7 mouse cellular contexts compared by ENCODE assay signal in genomic region chr16:94527152-94527534, GRCm38 (mm10). TPM values are rescaled to one million over a fixed set of nuclear protein-coding genes. Genes with fewer than 3 reads are reported as not detected.
DNase-seq lines count a peak whose midpoint lies in the region; ATAC-seq and TF ChIP-seq lines count a peak whose summit lies in the region.

No protein-coding gene starts in this region.

- H3K27ac ChIP-seq in embryonic facial prominence, embryonic 14.5 days (replicated peaks; ENCODE audit: low read depth, low read length): peak overlapping the region; percentile 96
- H3K27ac ChIP-seq in intestine, embryonic 16.5 days (ENCODE audit: low read length): peak overlapping the region; percentile 97
- peak overlapping the region; percentile 94 for H3K27ac ChIP-seq in neural tube, embryonic 14.5 days (ENCODE audit: low read depth, low read length)

- peak overlapping the region; percentile 80 for H3K4me2 ChIP-seq in embryonic facial prominence, embryonic 14.5 days (ENCODE audit: low read depth, low read length)
- H3K4me2 ChIP-seq in intestine, embryonic 16.5 days (ENCODE audit: low read depth, low read length): peak overlapping the region; percentile 58
- H3K4me2 ChIP-seq in neural tube, embryonic 14.5 days (ENCODE audit: low read depth, low read length): peak overlapping the region; percentile 63

- no peak for DNase-seq in lung, adult 2 months
- DNase-seq in lung, postnatal 25 days (ENCODE audit: low spot score): no peak
- no peak for DNase-seq in embryonic facial prominence, embryonic 14.5 days (ENCODE audit: low spot score)
- DNase-seq in layer of hippocampus, adult 9-10 months (ENCODE audit: low spot score): no peak

- no peak for ATAC-seq in embryonic facial prominence, embryonic 14.5 days (ENCODE audit: low read depth)
- no peak for ATAC-seq in intestine, embryonic 16.5 days
- ATAC-seq in neural tube, embryonic 14.5 days (ENCODE audit: low read depth): no peak
- no peak for ATAC-seq in activated CD4-positive, CD25-positive, alpha-beta regulatory T cell, adult 4 months

- no peaks in the 10 kb centered on the region for H3K36me3 ChIP-seq in embryonic facial prominence, embryonic 14.5 days (ENCODE audit: control insufficient read depth, insufficient read depth, low read length)
- H3K36me3 ChIP-seq in intestine, embryonic 16.5 days (ENCODE audit: control insufficient read depth, insufficient read depth, low read length): no peaks in the 10 kb centered on the region
- H3K36me3 ChIP-seq in neural tube, embryonic 14.5 days (ENCODE audit: control insufficient read depth, insufficient read depth, low read length): no peaks in the 10 kb centered on the region

- WGBS in lung, adult 2 months: under 1% methylated on average over 13 of the region's 13 CpGs
- 5% methylated on average over 13 of the region's 13 CpGs for WGBS in embryonic facial prominence, embryonic 14.5 days
- WGBS in intestine, embryonic 16.5 days: 1% methylated on average over 13 of the region's 13 CpGs
- WGBS in neural tube, embryonic 14.5 days: 7% methylated on average over 13 of the region's 13 CpGs

- peaks cover 8% of the 10 kb centered on the region for H3K4me1 ChIP-seq in lung, adult 2 months (ENCODE audit: control insufficient read depth, insufficient read depth, low read length)
- H3K4me1 ChIP-seq in embryonic facial prominence, embryonic 14.5 days (ENCODE audit: control insufficient read depth, insufficient read depth, low read length): peaks cover 16% of the 10 kb centered on the region
- peaks cover 27% of the 10 kb centered on the region for H3K4me1 ChIP-seq in intestine, embryonic 16.5 days (ENCODE audit: control insufficient read depth, insufficient read depth, low read length)
- peaks cover 21% of the 10 kb centered on the region for H3K4me1 ChIP-seq in neural tube, embryonic 14.5 days (ENCODE audit: control insufficient read depth, insufficient read depth, low read length)

- H3K9ac ChIP-seq in embryonic facial prominence, embryonic 14.5 days (ENCODE audit: low read depth, low read length): peak overlapping the region; percentile 77
- peak overlapping the region; percentile 78 for H3K9ac ChIP-seq in intestine, embryonic 16.5 days (ENCODE audit: low read depth, low read length)
- H3K9ac ChIP-seq in neural tube, embryonic 14.5 days (replicated peaks; ENCODE audit: low read depth, low read length): peak overlapping the region; percentile 79

- no peaks in the 10 kb centered on the region for H3K9me3 ChIP-seq in embryonic facial prominence, embryonic 14.5 days (ENCODE audit: control insufficient read depth, low read length)
- H3K9me3 ChIP-seq in intestine, embryonic 16.5 days (ENCODE audit: control insufficient read depth, low read length): no peaks in the 10 kb centered on the region
- no peaks in the 10 kb centered on the region for H3K9me3 ChIP-seq in neural tube, embryonic 14.5 days (ENCODE audit: control insufficient read depth, low read length)

- no peak for TF ChIP-seq POLR2A in lung, adult 2 months (IDR thresholded peaks at IDR 0.05; ENCODE audit: borderline replicate concordance, extremely low read depth, low read depth, low read length)

- H3K4me3 ChIP-seq in lung, adult 2 months (replicated peaks; ENCODE audit: extremely low read depth, low read depth, low read length): peak overlapping the region; percentile 96
- H3K4me3 ChIP-seq in embryonic facial prominence, embryonic 14.5 days (ENCODE audit: low read depth, low read length): peak overlapping the region; percentile 70
- H3K4me3 ChIP-seq in intestine, embryonic 16.5 days (ENCODE audit: low read length): peak overlapping the region; percentile 87
- peak overlapping the region; percentile 84 for H3K4me3 ChIP-seq in neural tube, embryonic 14.5 days (ENCODE audit: low read depth, low read length)

- H3K27me3 ChIP-seq in embryonic facial prominence, embryonic 14.5 days (replicated peaks; ENCODE audit: control insufficient read depth, insufficient read depth, low read length): no peaks in the 10 kb centered on the region
- no peaks in the 10 kb centered on the region for H3K27me3 ChIP-seq in intestine, embryonic 16.5 days (replicated peaks; ENCODE audit: control insufficient read depth, insufficient read depth, low read length)
- H3K27me3 ChIP-seq in neural tube, embryonic 14.5 days (ENCODE audit: control insufficient read depth, insufficient read depth, low read length): no peaks in the 10 kb centered on the region

- no peak for TF ChIP-seq CTCF in lung, adult 2 months (IDR thresholded peaks at IDR 0.05; ENCODE audit: insufficient read depth, low read length)

RNA-seq across cellular contexts. Expression of gene Vps26c, which starts 0.5 kb away (rescaled TPM):
- 25.8 and 40.7 TPM in 2 replicates for polyA plus RNA-seq in lung, adult 2 months (2012; rRNA removed)
- polyA plus RNA-seq in embryonic facial prominence, embryonic 14.5 days (2014; fragmentation: Nextera tagmentation; extraction: Ambion mirVana): 54.9 and 56.6 TPM in 2 replicates
- 67.7 and 71.8 TPM in 2 replicates for polyA plus RNA-seq in intestine, embryonic 16.5 days (2015; fragmentation: Nextera tagmentation; extraction: Ambion mirVana)
- 95.4 and 101 TPM in 2 replicates for polyA plus RNA-seq in neural tube, embryonic 14.5 days (2014; fragmentation: Nextera tagmentation; extraction: Ambion mirVana)
- 10 to 100 TPM; 78.2 to 81.7 TPM for polyA plus RNA-seq in activated CD4-positive, CD25-positive, alpha-beta regulatory T cell, adult 4 months (2017; shearing (Covaris generic))

RNA-seq across cellular contexts. Expression of gene Dyrk1a, which starts 42.7 kb away (rescaled TPM):
- polyA plus RNA-seq in lung, adult 2 months (2012; rRNA removed): 26.1 and 32.4 TPM in 2 replicates
- 11.2 and 12.1 TPM in 2 replicates for polyA plus RNA-seq in embryonic facial prominence, embryonic 14.5 days (2014; fragmentation: Nextera tagmentation; extraction: Ambion mirVana)
- polyA plus RNA-seq in intestine, embryonic 16.5 days (2015; fragmentation: Nextera tagmentation; extraction: Ambion mirVana): 7.1 and 7.3 TPM in 2 replicates
- polyA plus RNA-seq in neural tube, embryonic 14.5 days (2014; fragmentation: Nextera tagmentation; extraction: Ambion mirVana): 13.9 and 15.9 TPM in 2 replicates
- polyA plus RNA-seq in activated CD4-positive, CD25-positive, alpha-beta regulatory T cell, adult 4 months (2017; shearing (Covaris generic)): 10 to 100 TPM; 19.2 to 25.6 TPM
